Mouse (Mus musculus) small intestine, adult 2 months (tissue): ENCODE results near the gene Parg. TPM values are rescaled to one million over a fixed set of nuclear protein-coding genes. Genes with fewer than 3 reads are reported as not detected.

ENCODE experiments used
- H3K27ac ChIP-seq: fragments of 200-500 bp; 2 replicates; pipeline ENCODE4 v1.5.1; 2012; ENCODE audit warnings: low read depth, low read length, control low read depth, inconsistent platforms; ENCODE audit not compliant: insufficient read depth
- H3K27me3 ChIP-seq: fragments of 200-500 bp; 2 replicates; pipeline ENCODE4 v1.6.1; 2012; ENCODE audit warnings: mild to moderate bottlenecking, moderate library complexity, low read length, inconsistent platforms; ENCODE audit not compliant: control insufficient read depth, insufficient read depth
- H3K36me3 ChIP-seq: fragments of 200-500 bp; 2 replicates; pipeline ENCODE4 v1.6.1; 2012; ENCODE audit warnings: mild to moderate bottlenecking, low read length, control low read depth, inconsistent platforms; ENCODE audit not compliant: control insufficient read depth, insufficient read depth
- H3K4me1 ChIP-seq: fragments of 200-500 bp; 2 replicates; pipeline ENCODE4 v1.6.1; 2012; ENCODE audit warnings: low read length, inconsistent platforms, mixed read lengths; ENCODE audit not compliant: control insufficient read depth, insufficient read depth, insufficient read length
- H3K4me3 ChIP-seq: fragments of 200-500 bp; 2 replicates; pipeline ENCODE4 v1.5.1; 2012; ENCODE audit warnings: low read depth, mild to moderate bottlenecking, control low read depth, inconsistent platforms, low read length, moderate library complexity
- CTCF ChIP-seq: fragments of 200-500 bp; IDR thresholded peaks from 2 replicates; pipeline ENCODE4 v1.5.1; 2012; ENCODE audit warnings: low read depth, mild to moderate bottlenecking, control low read depth, inconsistent platforms, low read length, moderate library complexity, mixed read lengths; ENCODE audit not compliant: insufficient replicate concordance, insufficient read length; ENCODE audit errors: extremely low read depth
- POLR2A ChIP-seq: fragments of 200-500 bp; IDR thresholded peaks from 2 replicates; pipeline ENCODE4 v1.6.1; 2012; ENCODE audit warnings: low read depth, mild to moderate bottlenecking, control low read depth, inconsistent platforms, low read length, moderate library complexity
- WGBS: fragments of 180-500 bp; shearing (Covaris S2); methylation state at CpG from one replicate; pipeline ENCODE4 v1.1.7; 2018; 5-methylcytosine and 5-hydroxymethylcytosine counted together
- polyA plus RNA-seq: library from polyadenylated mRNA; depleted of rRNA; stranded (reverse); fragments of >200 nt; gene quantifications from 2 replicates; pipeline ENCODE4 v1.2.3, GENCODE M21; 2012

The Parg gene
- polyA plus RNA-seq, 1 experiment: 3.0 TPM

- TF ChIP-seq POLR2A (no peak), CTCF (no peak)
- no peaks in the 10 kb centered on the region for H3K27me3 ChIP-seq
- WGBS: under 1% methylated on average over 26 of the region's 26 CpGs
These were observed 395 bp upstream of the Parg start for GRCm38 (mm10) chr14:32201354-32201753.

GRCm38 (mm10) chr14:32226601-32227000, 24.9 kb downstream of the Parg start:
- no peak overlapping the region for H3K27ac ChIP-seq
- H3K4me1 ChIP-seq: no peaks in the 10 kb centered on the region
- H3K27me3 ChIP-seq: no peaks in the 10 kb centered on the region
- H3K36me3 ChIP-seq: peaks cover 9% of the 10 kb centered on the region
- no peak overlapping the region for H3K4me3 ChIP-seq
- TF ChIP-seq POLR2A: no peak
- TF ChIP-seq CTCF: no peak

More at GRCm38 (mm10) chr14:32201354-32201753, 395 bp upstream of the Parg start:
- Histone ChIP-seq H3K4me3 (peak overlapping the region; percentile 100), H3K36me3 (peaks cover 17% of the 10 kb centered on the region), H3K4me1 (peaks cover 10% of the 10 kb centered on the region; the same call in 1 of the 2 replicates), H3K27ac (peak overlapping the region; percentile 64; the same call in 1 of the 2 replicates)

- under 1% methylated on average over 2 of the region's 2 CpGs for WGBS
- H3K36me3 ChIP-seq: peaks cover 8% of the 10 kb centered on the region
- no peaks in the 10 kb centered on the region for H3K27me3 ChIP-seq
- H3K4me1 ChIP-seq: no peaks in the 10 kb centered on the region
- no peak overlapping the region for H3K4me3 ChIP-seq
- H3K27ac ChIP-seq: no peak overlapping the region
- TF ChIP-seq POLR2A: no peak
- TF ChIP-seq CTCF: no peak
These were observed 27.2 kb downstream of the Parg start for GRCm38 (mm10) chr14:32228996-32229395.

- no peaks in the 10 kb centered on the region for H3K4me1 ChIP-seq
These were observed 40.7 kb downstream of the Parg start for GRCm38 (mm10) chr14:32242401-32242800.

GRCm38 (mm10) chr14:32246019-32246418, 44.3 kb downstream of the Parg start:
- Histone ChIP-seq H3K27ac (no peak overlapping the region), H3K4me1 (no peaks in the 10 kb centered on the region), H3K36me3 (peaks cover 18% of the 10 kb centered on the region), H3K4me3 (no peak overlapping the region), H3K27me3 (no peaks in the 10 kb centered on the region)
- 54% methylated on average over 2 of the region's 2 CpGs for WGBS
- no peak for TF ChIP-seq POLR2A
- TF ChIP-seq CTCF: no peak

More at GRCm38 (mm10) chr14:32242401-32242800, 40.7 kb downstream of the Parg start:
- Histone ChIP-seq H3K27me3 (no peaks in the 10 kb centered on the region), H3K4me3 (no peak overlapping the region), H3K36me3 (peaks cover 28% of the 10 kb centered on the region), H3K27ac (no peak overlapping the region)
- 84% methylated on average over 4 of the region's 4 CpGs for WGBS
- TF ChIP-seq POLR2A: no peak
- TF ChIP-seq CTCF: no peak

GRCm38 (mm10) chr14:32249616-32250015, 47.9 kb downstream of the Parg start:
- no peak overlapping the region for H3K4me3 ChIP-seq
- peaks cover 17% of the 10 kb centered on the region for H3K36me3 ChIP-seq
- WGBS: 64% methylated on average over 6 of the region's 6 CpGs
- H3K27ac ChIP-seq: no peak overlapping the region
- no peaks in the 10 kb centered on the region for H3K27me3 ChIP-seq
- H3K4me1 ChIP-seq: no peaks in the 10 kb centered on the region
- TF ChIP-seq POLR2A (no peak), CTCF (no peak)

- Histone ChIP-seq H3K27ac (no peak overlapping the region), H3K36me3 (peaks cover 30% of the 10 kb centered on the region), H3K4me1 (no peaks in the 10 kb centered on the region), H3K27me3 (no peaks in the 10 kb centered on the region), H3K4me3 (no peak overlapping the region)
- no peak for TF ChIP-seq POLR2A
- TF ChIP-seq CTCF: no peak
- WGBS: 81% methylated on average over 6 of the region's 6 CpGs
These were observed 59.1 kb downstream of the Parg start for GRCm38 (mm10) chr14:32260830-32261229.
